Mouse (Mus musculus) inflammation-experienced regulatory T-cells (primary cell): Measurements from ENCODE around the gene Vav3. TPM values are rescaled to one million over a fixed set of nuclear protein-coding genes. Genes with fewer than 3 reads are reported as not detected.

Experiments
- polyA plus RNA-seq, 2 experiments: library from polyadenylated mRNA; unstranded; fragments of 100-300 nt; shearing (Covaris generic); gene quantifications; one replicate each; pipeline ENCODE4 v1.2.1; 2017

Vav3 gene
- 10 to 100 TPM; 20.6 to 30.2 TPM for polyA plus RNA-seq

DNA sequence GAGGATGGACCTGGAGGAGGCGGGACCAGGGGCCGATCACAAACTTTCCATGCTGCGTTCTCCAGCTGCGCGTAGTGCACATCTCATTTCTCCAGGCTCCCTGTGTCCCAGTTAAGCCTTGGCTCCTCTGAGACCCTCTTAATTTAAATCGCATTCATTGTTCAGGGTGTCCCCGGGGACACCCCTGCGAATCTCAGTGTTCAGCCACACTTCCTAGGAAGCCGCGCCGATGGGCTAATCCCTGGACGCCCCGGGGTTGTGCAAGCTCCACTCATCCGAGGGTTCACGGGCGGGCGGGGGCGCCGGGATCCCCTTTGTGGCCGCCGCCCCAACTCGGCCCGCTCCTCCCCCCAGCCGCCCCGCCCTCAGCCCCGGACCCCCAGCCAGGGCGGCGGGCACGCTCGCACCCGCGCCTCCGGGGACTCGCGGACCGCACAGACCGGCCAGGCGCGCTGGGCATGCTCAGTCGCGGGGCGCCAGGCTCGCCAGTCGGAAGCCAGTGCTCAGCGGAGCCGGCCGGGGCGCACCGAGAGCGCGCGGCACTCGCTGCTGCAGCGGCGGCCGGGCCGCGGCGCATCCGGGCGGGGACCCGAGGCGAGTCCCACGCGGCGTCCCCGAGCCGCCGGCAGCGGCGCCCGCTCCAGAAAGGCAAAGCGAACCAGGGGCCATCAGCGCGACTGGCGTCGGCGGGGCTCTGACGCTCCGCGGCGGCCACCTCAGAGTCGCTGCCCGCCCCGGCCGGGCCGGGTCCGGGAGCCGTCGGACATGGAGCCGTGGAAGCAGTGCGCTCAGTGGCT, at the start of gene Vav3:
Vav3 (plus strand) TSS at position 380 of the 797 bp plus-strand sequence.

Other genes starting within 250 kb of the Vav3 start
- 10 to 100 TPM; 21.7 to 27.6 TPM for gene Slc25a24, start 217.5 kb upstream of the Vav3 start, polyA plus RNA-seq